Mouse (Mus musculus): ENCODE data around the gene Hpse. TPM values are rescaled to one million over a fixed set of nuclear protein-coding genes. Genes with fewer than 3 reads are reported as not detected.
A peak's percentile ranks its signal among the peaks of the same experiment; 100 is the strongest.

Gene Hpse
- polyA plus RNA-seq, 1 experiment, result 0.66 TPM

GRCm38 (mm10) chr5:100736919-100737318 lies 17.4 kb upstream of the Hpse start:
- Histone ChIP-seq H3ac (ENCODE audit: control insufficient read depth, insufficient read length) (no peak overlapping the region), H3K4me2 (ENCODE audit: low read depth) (no peak overlapping the region), H3K79me2 (ENCODE audit: control insufficient read depth, insufficient read depth) (no peaks in the 10 kb centered on the region), H3K4me3 (no peak overlapping the region), H3K36me3 (ENCODE audit: control insufficient read depth, insufficient read depth) (no peaks in the 10 kb centered on the region), H3K27me3 (ENCODE audit: control insufficient read depth, insufficient read depth, insufficient read length) (no peaks in the 10 kb centered on the region)
- TF ChIP-seq MAX (IDR thresholded peaks at IDR 0.05; ENCODE audit: low read depth) (no peak), MYOG (IDR thresholded peaks at IDR 0.05; ENCODE audit: control insufficient read depth in 1 of 3, insufficient read depth in 1 of 3, insufficient read length in 2 of 3, low read depth in 2 of 3) (peak in 1 of 3 experiments; percentile 5), SRF (IDR thresholded peaks at IDR 0.05; ENCODE audit: control insufficient read depth, insufficient read length, low read depth) (no peak), POLR2AphosphoS2 (IDR thresholded peaks at IDR 0.05; ENCODE audit: insufficient read length, low read depth) (no peak)

- TF ChIP-seq REST (IDR thresholded peaks at IDR 0.05; ENCODE audit: insufficient read depth, insufficient read length) (no peak), USF1 (IDR thresholded peaks at IDR 0.05; ENCODE audit: low read depth) (no peak), POLR2A (IDR thresholded peaks at IDR 0.05; ENCODE audit: insufficient read length, low read depth) (no peak), TCF12 (IDR thresholded peaks at IDR 0.05; ENCODE audit: insufficient read depth, poor library complexity, severe bottlenecking) (no peak), MYOG (IDR thresholded peaks at IDR 0.05; ENCODE audit: control insufficient read depth in 1 of 3, insufficient read depth in 1 of 3, insufficient read length in 2 of 3, low read depth in 2 of 3) (no peak), SRF (IDR thresholded peaks at IDR 0.05; ENCODE audit: control insufficient read depth, insufficient read length, low read depth) (no peak), CEBPB (IDR thresholded peaks at IDR 0.05; ENCODE audit: insufficient read depth, poor library complexity, severe bottlenecking) (no peak), TCF3 (IDR thresholded peaks at IDR 0.05; ENCODE audit: insufficient read length, low read depth) (no peak), MYOD1 (IDR thresholded peaks at IDR 0.05; ENCODE audit: control insufficient read depth in 1 of 3, insufficient read length in 2 of 3, low read depth in 2 of 3) (no peak), E2F4 (IDR thresholded peaks at IDR 0.05; ENCODE audit: insufficient read depth) (no peak), POLR2AphosphoS2 (IDR thresholded peaks at IDR 0.05; ENCODE audit: insufficient read length, low read depth) (no peak)
- Histone ChIP-seq H3K79me2 (ENCODE audit: control insufficient read depth, insufficient read depth) (no peaks in the 10 kb centered on the region), H3K27me3 (ENCODE audit: control insufficient read depth, insufficient read depth, insufficient read length) (no peaks in the 10 kb centered on the region), H3ac (ENCODE audit: control insufficient read depth, insufficient read length) (no peak overlapping the region), H3K4me3 (no peak overlapping the region), H3K4me2 (ENCODE audit: low read depth) (no peak overlapping the region), H3K36me3 (ENCODE audit: control insufficient read depth, insufficient read depth) (no peaks in the 10 kb centered on the region)
Observed at GRCm38 (mm10) chr5:100734535-100734934, 15.0 kb upstream of the Hpse start.

DNA sequence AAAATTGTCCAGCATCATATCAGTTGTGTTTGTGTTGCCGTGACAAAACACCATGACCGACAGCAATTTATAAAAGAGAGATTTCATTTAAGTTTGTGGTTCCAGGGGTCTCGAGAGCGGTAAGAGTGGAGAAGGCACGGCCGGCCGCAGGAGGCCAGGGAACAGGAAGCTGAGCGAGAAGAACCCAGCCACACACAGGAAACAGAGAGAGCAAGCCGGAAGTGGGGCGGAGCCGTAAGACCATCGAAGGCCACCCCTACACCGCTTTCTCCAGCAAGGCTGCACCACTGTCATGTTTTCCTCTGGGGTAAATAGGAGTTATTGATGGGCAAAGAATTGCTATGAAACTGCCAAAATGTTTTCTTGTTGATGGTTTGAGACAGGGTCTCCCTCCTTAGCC lies 9.2 kb upstream of the Hpse start:
- TF ChIP-seq MAX (IDR thresholded peaks at IDR 0.05; ENCODE audit: low read depth) (no peak), POLR2AphosphoS2 (IDR thresholded peaks at IDR 0.05; ENCODE audit: insufficient read length, low read depth) (no peak), POLR2A (IDR thresholded peaks at IDR 0.05; ENCODE audit: insufficient read length, low read depth) (no peak), MYOG (IDR thresholded peaks at IDR 0.05; ENCODE audit: control insufficient read depth in 1 of 3, insufficient read depth in 1 of 3, insufficient read length in 2 of 3, low read depth in 2 of 3) (no peak), TCF12 (IDR thresholded peaks at IDR 0.05; ENCODE audit: insufficient read depth, poor library complexity, severe bottlenecking) (no peak), TCF3 (IDR thresholded peaks at IDR 0.05; ENCODE audit: insufficient read length, low read depth) (no peak), CEBPB (IDR thresholded peaks at IDR 0.05; ENCODE audit: insufficient read depth, poor library complexity, severe bottlenecking) (no peak), USF1 (IDR thresholded peaks at IDR 0.05; ENCODE audit: low read depth) (no peak), MYOD1 (IDR thresholded peaks at IDR 0.05; ENCODE audit: control insufficient read depth in 1 of 3, insufficient read length in 2 of 3, low read depth in 2 of 3) (no peak), REST (IDR thresholded peaks at IDR 0.05; ENCODE audit: insufficient read depth, insufficient read length) (no peak), SRF (IDR thresholded peaks at IDR 0.05; ENCODE audit: control insufficient read depth, insufficient read length, low read depth) (no peak), E2F4 (IDR thresholded peaks at IDR 0.05; ENCODE audit: insufficient read depth) (no peak)
- H3K36me3 ChIP-seq (ENCODE audit: control insufficient read depth, insufficient read depth), result no peaks in the 10 kb centered on the region
- H3K27me3 ChIP-seq (ENCODE audit: control insufficient read depth, insufficient read depth, insufficient read length), result peaks cover 6% of the 10 kb centered on the region
- no peak overlapping the region for H3K4me2 ChIP-seq (ENCODE audit: low read depth)
- H3ac ChIP-seq (ENCODE audit: control insufficient read depth, insufficient read length), result no peak overlapping the region
- H3K4me3 ChIP-seq, result no peak overlapping the region
- no peaks in the 10 kb centered on the region for H3K79me2 ChIP-seq (ENCODE audit: control insufficient read depth, insufficient read depth)

- H3K36me3 ChIP-seq (ENCODE audit: control insufficient read depth, insufficient read depth), result no peaks in the 10 kb centered on the region
- no peak overlapping the region for H3K4me3 ChIP-seq
- H3K27me3 ChIP-seq (ENCODE audit: control insufficient read depth, insufficient read depth, insufficient read length), result peaks cover 6% of the 10 kb centered on the region
- no peak overlapping the region for H3ac ChIP-seq (ENCODE audit: control insufficient read depth, insufficient read length)
- TF ChIP-seq MYOD1 (IDR thresholded peaks at IDR 0.05; ENCODE audit: control insufficient read depth in 1 of 3, insufficient read length in 2 of 3, low read depth in 2 of 3), result no peak
- no peak for TF ChIP-seq SRF (IDR thresholded peaks at IDR 0.05; ENCODE audit: control insufficient read depth, insufficient read length, low read depth)
- no peak for TF ChIP-seq TCF12 (IDR thresholded peaks at IDR 0.05; ENCODE audit: insufficient read depth, poor library complexity, severe bottlenecking)
- no peak for TF ChIP-seq TCF3 (IDR thresholded peaks at IDR 0.05; ENCODE audit: insufficient read length, low read depth)
- no peak for TF ChIP-seq USF1 (IDR thresholded peaks at IDR 0.05; ENCODE audit: low read depth)
- TF ChIP-seq MYOG (IDR thresholded peaks at IDR 0.05; ENCODE audit: control insufficient read depth in 1 of 3, insufficient read depth in 1 of 3, insufficient read length in 2 of 3, low read depth in 2 of 3), result no peak
- TF ChIP-seq E2F4 (IDR thresholded peaks at IDR 0.05; ENCODE audit: insufficient read depth), result no peak
- TF ChIP-seq POLR2AphosphoS2 (IDR thresholded peaks at IDR 0.05; ENCODE audit: insufficient read length, low read depth), result no peak
- no peak for TF ChIP-seq REST (IDR thresholded peaks at IDR 0.05; ENCODE audit: insufficient read depth, insufficient read length)
- no peak for TF ChIP-seq MAX (IDR thresholded peaks at IDR 0.05; ENCODE audit: low read depth)
- no peak for TF ChIP-seq POLR2A (IDR thresholded peaks at IDR 0.05; ENCODE audit: insufficient read length, low read depth)
- no peak for TF ChIP-seq CEBPB (IDR thresholded peaks at IDR 0.05; ENCODE audit: insufficient read depth, poor library complexity, severe bottlenecking)
- H3K4me2 ChIP-seq (ENCODE audit: low read depth), result no peak overlapping the region
- no peaks in the 10 kb centered on the region for H3K79me2 ChIP-seq (ENCODE audit: control insufficient read depth, insufficient read depth)
Observed at GRCm38 (mm10) chr5:100726001-100726400, 6.5 kb upstream of the Hpse start.

DNA sequence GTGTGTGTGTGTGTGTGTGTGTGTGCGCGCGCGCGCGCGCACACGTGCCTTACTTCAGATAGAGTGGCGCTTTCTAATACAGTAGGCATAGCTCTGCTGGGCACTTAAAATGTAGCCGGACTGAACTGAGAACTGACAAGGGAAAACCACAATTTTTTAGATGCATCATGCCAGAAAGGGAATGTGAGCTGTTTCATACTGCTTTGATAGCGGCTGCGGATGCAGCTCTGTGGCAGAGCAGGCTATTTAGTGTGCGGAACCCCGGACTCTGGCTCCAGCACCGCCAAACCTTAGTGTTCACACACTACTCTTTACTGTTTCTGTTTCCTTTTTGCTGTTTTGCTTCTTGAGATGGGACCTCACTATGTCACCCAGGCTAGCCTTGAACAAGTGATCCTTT lies 2.8 kb downstream of the Hpse start:
- Histone ChIP-seq H3K27me3 (ENCODE audit: control insufficient read depth, insufficient read depth, insufficient read length) (peaks cover 12% of the 10 kb centered on the region), H3K4me2 (ENCODE audit: low read depth) (no peak overlapping the region), H3K79me2 (ENCODE audit: control insufficient read depth, insufficient read depth) (no peaks in the 10 kb centered on the region), H3ac (ENCODE audit: control insufficient read depth, insufficient read length) (no peak overlapping the region), H3K36me3 (ENCODE audit: control insufficient read depth, insufficient read depth) (no peaks in the 10 kb centered on the region), H3K4me3 (no peak overlapping the region)
- no peak for TF ChIP-seq POLR2A (IDR thresholded peaks at IDR 0.05; ENCODE audit: insufficient read length, low read depth)
- no peak for TF ChIP-seq TCF3 (IDR thresholded peaks at IDR 0.05; ENCODE audit: insufficient read length, low read depth)
- no peak for TF ChIP-seq TCF12 (IDR thresholded peaks at IDR 0.05; ENCODE audit: insufficient read depth, poor library complexity, severe bottlenecking)
- TF ChIP-seq REST (IDR thresholded peaks at IDR 0.05; ENCODE audit: insufficient read depth, insufficient read length), result no peak
- no peak for TF ChIP-seq E2F4 (IDR thresholded peaks at IDR 0.05; ENCODE audit: insufficient read depth)
- no peak for TF ChIP-seq POLR2AphosphoS2 (IDR thresholded peaks at IDR 0.05; ENCODE audit: insufficient read length, low read depth)
- TF ChIP-seq USF1 (IDR thresholded peaks at IDR 0.05; ENCODE audit: low read depth), result no peak
- no peak for TF ChIP-seq CEBPB (IDR thresholded peaks at IDR 0.05; ENCODE audit: insufficient read depth, poor library complexity, severe bottlenecking)
- TF ChIP-seq SRF (IDR thresholded peaks at IDR 0.05; ENCODE audit: control insufficient read depth, insufficient read length, low read depth), result no peak
- no peak for TF ChIP-seq MAX (IDR thresholded peaks at IDR 0.05; ENCODE audit: low read depth)
- no peak for TF ChIP-seq MYOG (IDR thresholded peaks at IDR 0.05; ENCODE audit: control insufficient read depth in 1 of 3, insufficient read depth in 1 of 3, insufficient read length in 2 of 3, low read depth in 2 of 3)
- TF ChIP-seq MYOD1 (IDR thresholded peaks at IDR 0.05; ENCODE audit: control insufficient read depth in 1 of 3, insufficient read length in 2 of 3, low read depth in 2 of 3), result no peak
